Mouse (Mus musculus) kidney, adult 9 months (tissue): ENCODE results near the gene Foxr1.
"Not testable (repeated sequence)": the region's sequence is repeated elsewhere in the genome, so short reads cannot be mapped to it uniquely, and the experiment has no call there.

Experiments used
- DNase-seq: peaks from one replicate; pipeline ENCODE4 v3.0.0; 2022

The Foxr1 gene

GRCm38 (mm10) chr9:44411601-44412130 lies 29.3 kb downstream of the Foxr1 start:
- DNase-seq, result no peak

- DNase-seq, result peak; percentile 10
Observed at GRCm38 (mm10) chr9:44410647-44411336, 30.1 kb downstream of the Foxr1 start.

- DNase-seq, result not testable (repeated sequence)
Observed at GRCm38 (mm10) chr9:44408693-44409092, 32.2 kb downstream of the Foxr1 start.

- DNase-seq, result no peak
Observed at GRCm38 (mm10) chr9:44407752-44408097, 33.2 kb downstream of the Foxr1 start.

GRCm38 (mm10) chr9:44406906-44407751 lies 33.8 kb downstream of the Foxr1 start, which contains the start of the genes Rps25 and Trappc4:
TSS of gene Rps25 (plus strand) at chr9:44407139.
TSS of gene Trappc4 (minus strand) at chr9:44407600.
- peak; percentile 96 for DNase-seq

GRCm38 (mm10) chr9:44405011-44405410 lies 35.9 kb downstream of the Foxr1 start:
- DNase-seq, result peak; percentile 8

GRCm38 (mm10) chr9:44401081-44401480 lies 39.9 kb downstream of the Foxr1 start:
- DNase-seq, result peak; percentile 94

GRCm38 (mm10) chr9:44399795-44400114 lies 41.2 kb downstream of the Foxr1 start:
- DNase-seq, result peak; percentile 72

- no peak for DNase-seq
Observed at GRCm38 (mm10) chr9:44399114-44399794, 41.7 kb downstream of the Foxr1 start.

GRCm38 (mm10) chr9:44398551-44398950 lies 42.4 kb downstream of the Foxr1 start:
- DNase-seq, result no peak

GRCm38 (mm10) chr9:44398087-44398486 lies 42.8 kb downstream of the Foxr1 start:
- DNase-seq, result peak; percentile 95

GRCm38 (mm10) chr9:44396684-44397411 lies 44.1 kb downstream of the Foxr1 start, which contains the start of gene Slc37a4:
TSS of gene Slc37a4 (plus strand) at chr9:44396852.
- DNase-seq, result peak; percentile 99

- peak; percentile 81 for DNase-seq
Observed at GRCm38 (mm10) chr9:44391466-44391865, 49.5 kb downstream of the Foxr1 start.

GRCm38 (mm10) chr9:44389273-44389672 lies 51.7 kb downstream of the Foxr1 start:
- DNase-seq, result peak; percentile 67

- DNase-seq, result peak; percentile 73
Observed at GRCm38 (mm10) chr9:44387221-44387620, 53.7 kb downstream of the Foxr1 start.

GRCm38 (mm10) chr9:44384596-44384995 lies 56.3 kb downstream of the Foxr1 start:
- DNase-seq, result no peak
